Mouse (Mus musculus): Measurements from ENCODE around the gene Oas1f. TPM values are rescaled to one million over a fixed set of nuclear protein-coding genes. Genes with fewer than 3 reads are reported as not detected.

The Oas1f gene
- polyA plus RNA-seq, 1 experiment from 2014 or later: not detected

DNA sequence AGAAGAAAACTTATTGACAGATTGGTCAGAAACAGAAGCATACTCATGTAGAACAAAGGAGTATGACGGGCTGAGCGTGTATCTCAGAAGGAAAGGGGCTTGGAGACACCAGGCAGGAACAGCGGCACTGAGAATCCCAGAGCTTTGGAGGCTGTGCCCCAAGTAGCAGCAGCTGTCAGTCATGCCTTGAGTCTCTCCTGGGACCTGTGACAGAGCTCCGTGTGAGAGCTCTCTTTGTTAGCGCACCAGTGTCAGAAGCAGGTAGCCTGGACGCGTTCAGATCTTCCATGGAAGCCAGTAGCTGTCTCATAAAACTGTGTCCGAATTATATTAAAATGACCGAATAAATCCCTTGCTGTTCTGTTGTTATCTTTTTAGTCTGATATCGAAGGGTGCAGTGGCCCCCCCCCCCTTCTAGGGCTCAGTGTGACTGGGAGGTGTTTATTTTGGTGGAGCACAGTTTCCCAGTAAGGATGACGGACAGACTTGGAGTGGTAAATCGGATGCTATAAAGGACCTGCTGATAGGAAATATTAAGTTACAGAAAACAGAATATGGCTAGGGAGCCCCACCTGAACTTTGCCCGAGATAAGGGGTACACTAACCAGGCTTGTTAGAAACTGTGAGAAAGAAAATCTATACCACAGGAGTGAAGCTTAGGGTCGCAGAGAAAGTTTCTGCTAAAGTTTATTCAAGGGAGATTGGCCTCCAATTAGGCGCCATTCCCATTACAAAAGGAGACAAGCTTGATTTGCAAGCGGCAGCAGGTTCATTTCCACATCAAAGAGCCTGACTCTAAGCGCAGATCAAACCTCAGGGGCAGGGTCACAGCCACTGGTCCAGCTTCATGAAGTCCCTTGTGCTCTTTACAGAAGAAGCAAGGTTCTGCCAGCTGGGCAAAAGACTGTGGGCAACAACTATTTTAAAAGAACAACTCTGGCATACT is 13.6 kb upstream of the Oas1f start:
- Histone ChIP-seq H3K27me3 (peaks cover 22% of the 10 kb centered on the region), H3K27ac (replicated peaks) (no peak overlapping the region), H3K4me2 (no peak overlapping the region), H3K4me3 (replicated peaks) (no peak overlapping the region), H3K9me3 (replicated peaks) (no peaks in the 10 kb centered on the region), H3K36me3 (replicated peaks) (no peaks in the 10 kb centered on the region), H3K4me1 (replicated peaks) (no peaks in the 10 kb centered on the region), H3K9ac (no peak overlapping the region)
- WGBS (ENCODE audit: insufficient replicate concordance): 10% methylated on average over 17 of the region's 17 CpGs
- ATAC-seq (ENCODE audit: insufficient read depth): no peak

DNA sequence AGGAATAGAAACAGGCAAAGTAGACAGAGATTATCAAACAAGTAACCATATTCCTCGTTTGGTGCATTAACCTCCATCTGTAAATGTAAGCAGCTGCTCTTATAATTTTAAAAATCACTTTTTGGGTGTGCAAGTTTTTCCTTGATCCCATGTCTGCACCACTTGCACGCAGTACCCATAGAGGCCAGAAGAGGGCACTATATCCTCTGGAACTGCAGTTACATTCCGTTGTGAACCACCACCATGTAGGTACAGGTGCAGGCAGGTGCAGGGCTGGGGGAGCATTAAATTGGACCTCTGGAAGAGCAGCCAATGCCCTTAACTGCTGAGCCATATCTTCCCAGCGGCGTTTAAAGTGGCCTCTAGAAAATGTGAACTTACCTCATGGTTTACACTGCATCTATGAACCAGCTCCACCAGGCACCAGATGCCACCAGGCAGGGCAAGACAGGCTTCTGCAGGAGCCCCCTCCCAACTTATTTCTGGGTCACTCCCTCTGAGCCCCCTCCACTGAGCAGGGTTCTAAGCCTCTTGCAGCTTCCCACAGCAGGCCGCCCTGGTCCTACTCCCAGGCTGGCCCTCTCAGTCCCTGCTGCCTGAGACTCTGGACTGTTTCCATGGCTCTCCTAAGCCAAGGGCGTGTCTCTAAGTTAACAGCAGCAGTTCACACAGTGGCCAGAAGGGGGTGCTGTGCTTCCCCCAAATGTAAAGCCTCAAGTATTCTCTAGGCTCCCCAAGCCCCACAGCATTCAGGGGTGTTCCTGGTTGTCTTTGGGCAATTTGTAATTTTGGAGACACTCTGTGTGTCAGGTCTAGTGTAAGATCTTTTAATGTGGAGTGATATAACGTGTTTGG is 10.2 kb upstream of the Oas1f start:
- H3K4me2 ChIP-seq: no peak overlapping the region
- 4% methylated on average over 8 of the region's 8 CpGs for WGBS (ENCODE audit: insufficient replicate concordance)

DNA sequence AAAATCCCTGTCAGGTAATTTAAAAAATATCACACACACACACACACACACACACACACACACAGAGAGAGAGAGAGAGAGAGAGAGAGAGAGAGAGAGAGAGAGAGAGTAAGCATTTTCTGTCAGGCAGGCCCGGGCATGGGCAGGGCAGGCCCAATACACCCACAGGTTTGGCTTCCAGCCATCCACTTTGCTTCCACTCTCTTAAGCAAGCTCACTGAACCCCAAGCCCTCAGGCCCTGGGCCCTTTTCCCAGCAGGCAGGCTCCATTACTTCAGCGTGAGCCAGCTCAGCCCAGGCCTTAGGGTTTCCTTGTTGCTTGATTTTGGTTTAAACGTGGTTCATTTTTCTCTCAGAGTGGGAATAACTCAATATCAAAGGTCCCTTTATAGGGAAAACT is 2.5 kb upstream of the Oas1f start:
- Histone ChIP-seq H3K27me3 (no peaks in the 10 kb centered on the region), H3K4me3 (replicated peaks) (no peak overlapping the region), H3K9me3 (replicated peaks) (no peaks in the 10 kb centered on the region), H3K4me2 (no peak overlapping the region), H3K27ac (replicated peaks) (no peak overlapping the region), H3K4me1 (replicated peaks) (no peaks in the 10 kb centered on the region), H3K36me3 (replicated peaks) (no peaks in the 10 kb centered on the region), H3K9ac (no peak overlapping the region)
- no peak for ATAC-seq (ENCODE audit: insufficient read depth)
- WGBS (ENCODE audit: insufficient replicate concordance): 59% methylated on average over 3 of the region's 3 CpGs

More for the DNA sequence above, 10.2 kb upstream of the Oas1f start:
- no peaks in the 10 kb centered on the region for H3K36me3 ChIP-seq (replicated peaks)
- ATAC-seq (ENCODE audit: insufficient read depth): no peak
- H3K4me1 ChIP-seq (replicated peaks): no peaks in the 10 kb centered on the region
- no peaks in the 10 kb centered on the region for H3K9me3 ChIP-seq (replicated peaks)
- H3K27ac ChIP-seq (replicated peaks): no peak overlapping the region
- H3K4me3 ChIP-seq (replicated peaks): no peak overlapping the region
- H3K9ac ChIP-seq: no peak overlapping the region
- peaks cover 22% of the 10 kb centered on the region for H3K27me3 ChIP-seq

DNA sequence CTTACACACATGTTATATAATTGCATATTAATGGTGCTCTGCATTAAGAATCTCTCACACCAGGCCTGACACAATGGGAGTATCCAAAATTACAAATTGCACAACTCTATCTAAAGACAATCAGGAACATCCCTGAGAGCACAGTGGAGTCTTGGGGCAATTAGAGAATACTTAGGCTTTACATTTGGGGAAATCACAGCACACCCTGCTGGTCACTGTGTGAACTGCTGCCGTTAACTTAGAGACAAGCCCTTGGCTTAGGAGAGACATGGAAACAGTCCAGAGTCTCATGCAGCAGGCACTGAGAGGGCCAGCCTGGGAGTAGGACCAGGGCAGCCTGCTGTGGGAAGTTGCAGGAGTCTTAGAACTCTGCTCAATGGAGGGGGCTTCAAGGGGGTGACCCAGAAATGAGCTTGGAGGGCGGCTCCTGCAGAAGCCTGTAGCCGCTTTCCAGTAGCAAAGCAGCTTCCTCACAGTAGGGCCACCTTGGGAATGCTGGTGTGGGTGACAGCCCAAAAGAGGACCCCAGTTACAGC is 2.5 kb downstream of the Oas1f start:
- no peaks in the 10 kb centered on the region for H3K36me3 ChIP-seq (replicated peaks)
- no peak overlapping the region for H3K27ac ChIP-seq (replicated peaks)
- H3K4me3 ChIP-seq (replicated peaks): no peak overlapping the region
- 42% methylated on average over 3 of the region's 3 CpGs for WGBS (ENCODE audit: insufficient replicate concordance)
- no peaks in the 10 kb centered on the region for H3K9me3 ChIP-seq (replicated peaks)
- no peak overlapping the region for H3K4me2 ChIP-seq
- H3K4me1 ChIP-seq (replicated peaks): no peaks in the 10 kb centered on the region
- H3K27me3 ChIP-seq: no peaks in the 10 kb centered on the region
- no peak overlapping the region for H3K9ac ChIP-seq
- ATAC-seq (ENCODE audit: insufficient read depth): no peak

DNA sequence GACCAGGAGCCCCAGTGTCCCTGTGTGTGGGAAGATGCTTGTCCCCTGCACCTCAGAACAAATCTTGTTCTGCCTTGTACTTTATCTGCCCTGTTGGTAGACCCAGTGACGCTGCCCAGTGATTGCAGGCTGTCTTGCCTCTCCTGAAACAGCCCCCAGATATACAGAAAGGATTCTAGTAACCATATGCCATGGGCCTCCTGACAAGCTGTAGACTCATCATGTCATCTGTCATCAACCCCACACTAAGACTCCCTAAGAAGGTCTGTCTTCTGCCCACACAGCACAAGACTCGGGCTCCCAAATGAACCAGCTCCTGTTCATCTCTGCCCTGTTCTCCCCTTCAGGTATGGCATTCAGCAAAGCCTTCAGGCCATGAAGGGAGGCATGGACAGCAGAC is 12.1 kb downstream of the Oas1f start:
- no peak overlapping the region for H3K4me3 ChIP-seq (replicated peaks)
- H3K9me3 ChIP-seq (replicated peaks): no peaks in the 10 kb centered on the region
- no peaks in the 10 kb centered on the region for H3K4me1 ChIP-seq (replicated peaks)
- H3K27ac ChIP-seq (replicated peaks): no peak overlapping the region
- WGBS (ENCODE audit: insufficient replicate concordance): 56% methylated on average over 2 of the region's 2 CpGs
- no peaks in the 10 kb centered on the region for H3K27me3 ChIP-seq
- no peaks in the 10 kb centered on the region for H3K36me3 ChIP-seq (replicated peaks)
- H3K4me2 ChIP-seq: no peak overlapping the region
- no peak for ATAC-seq (ENCODE audit: insufficient read depth)
- H3K9ac ChIP-seq: no peak overlapping the region

DNA sequence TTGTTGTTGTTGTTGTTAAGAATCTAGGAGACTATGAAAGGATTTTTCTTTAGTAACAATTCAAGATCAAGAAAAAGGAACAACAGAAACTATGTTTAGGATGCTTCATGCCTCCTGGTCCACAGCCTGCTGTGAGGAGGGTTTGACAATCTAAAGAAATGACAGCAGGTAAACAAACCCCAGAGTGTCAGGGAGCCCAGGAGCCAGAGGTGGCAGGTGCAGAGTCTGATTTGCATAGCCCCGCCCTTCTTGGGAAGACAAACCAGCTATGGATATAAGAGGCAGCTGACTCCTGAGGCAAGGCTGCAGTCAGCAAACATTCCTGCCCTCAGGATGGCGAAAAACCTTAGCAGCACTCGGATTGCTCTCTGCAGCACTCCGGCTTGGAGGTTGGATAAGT is 14.0 kb downstream of the Oas1f start, which contains the start of gene Oas1h:
TSS of gene Oas1h (plus strand) at position 301 of the 400 bp plus-strand sequence.
- ATAC-seq (ENCODE audit: insufficient read depth): no peak
- 38% methylated on average over 4 of the region's 4 CpGs for WGBS (ENCODE audit: insufficient replicate concordance)

DNA sequence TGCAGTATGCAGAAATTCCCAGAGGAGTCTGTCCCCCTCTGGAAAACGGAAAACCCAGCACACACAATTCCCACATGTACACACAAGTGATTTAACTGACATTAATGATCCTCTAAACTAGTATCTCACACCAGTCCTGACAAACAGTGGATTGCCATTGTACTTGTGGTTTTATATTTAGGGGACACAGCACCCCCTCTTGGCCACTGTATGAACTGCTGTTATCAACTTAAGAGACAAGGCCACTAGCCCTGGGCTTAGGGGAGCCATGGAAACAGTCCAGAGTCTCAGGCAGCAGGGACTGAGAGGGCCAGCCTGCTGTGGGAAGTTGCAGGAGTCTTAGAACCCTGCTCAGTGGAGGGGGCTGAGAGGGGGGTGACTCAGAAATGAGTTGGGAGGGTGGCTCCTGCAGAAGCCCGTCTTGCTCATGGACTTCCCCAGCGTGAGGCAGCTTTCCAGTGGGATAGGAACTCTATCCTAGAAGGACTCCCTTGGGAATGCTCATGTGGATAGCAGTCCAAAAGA is 18.2 kb downstream of the Oas1f start:
- no peak overlapping the region for H3K27ac ChIP-seq (replicated peaks)
- 51% methylated on average over 3 of the region's 3 CpGs for WGBS (ENCODE audit: insufficient replicate concordance)
- no peak overlapping the region for H3K4me3 ChIP-seq (replicated peaks)
- no peaks in the 10 kb centered on the region for H3K27me3 ChIP-seq
- no peak overlapping the region for H3K9ac ChIP-seq
- no peaks in the 10 kb centered on the region for H3K9me3 ChIP-seq (replicated peaks)
- no peak overlapping the region for H3K4me2 ChIP-seq
- no peaks in the 10 kb centered on the region for H3K4me1 ChIP-seq (replicated peaks)
- ATAC-seq (ENCODE audit: insufficient read depth): no peak
- H3K36me3 ChIP-seq (replicated peaks): no peaks in the 10 kb centered on the region

More for the DNA sequence above, 14.0 kb downstream of the Oas1f start, which contains the start of gene Oas1h:
- H3K9ac ChIP-seq: no peak within 1 kb of the TSS
- no peaks in the 10 kb centered on the region for H3K4me1 ChIP-seq (replicated peaks)
- H3K27ac ChIP-seq (replicated peaks): no peak within 1 kb of the TSS
- no peak within 1 kb of the TSS for H3K4me2 ChIP-seq
- no peaks in the 10 kb centered on the region for H3K27me3 ChIP-seq
- H3K9me3 ChIP-seq (replicated peaks): no peaks in the 10 kb centered on the region
- no peaks in the 10 kb centered on the region for H3K36me3 ChIP-seq (replicated peaks)
- H3K4me3 ChIP-seq (replicated peaks): no peak within 1 kb of the TSS

DNA sequence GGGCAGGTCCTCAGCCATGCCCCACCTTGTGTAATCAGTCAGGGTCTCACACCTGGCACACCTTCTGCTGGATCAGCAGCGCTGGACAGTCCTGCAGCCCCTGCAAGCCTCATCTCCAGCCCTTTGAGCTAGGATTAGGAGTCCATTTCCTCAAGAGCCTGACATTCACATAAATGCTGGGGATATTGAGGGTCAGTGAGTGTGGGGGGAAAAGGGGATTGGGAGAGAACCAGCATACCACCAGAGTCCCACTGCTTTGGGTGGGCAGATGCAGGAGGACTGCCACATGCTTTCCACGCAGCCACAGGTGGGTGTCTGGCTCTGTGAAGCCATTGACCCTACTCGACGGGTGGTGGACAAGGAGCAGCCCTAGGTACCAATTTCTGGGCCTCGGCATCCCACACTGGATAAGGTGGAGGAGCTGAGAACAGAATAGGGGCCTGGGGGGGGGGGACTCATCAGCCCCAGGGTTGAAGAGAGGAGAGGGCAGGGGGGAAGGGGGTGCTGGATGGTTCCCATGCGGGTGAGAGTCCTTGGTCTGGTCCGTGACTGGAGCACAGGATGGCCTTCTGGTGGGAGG is 22.4 kb downstream of the Oas1f start:
- H3K4me1 ChIP-seq (replicated peaks): no peaks in the 10 kb centered on the region
- H3K9ac ChIP-seq: no peak overlapping the region
- H3K4me3 ChIP-seq (replicated peaks): no peak overlapping the region
- no peak for ATAC-seq (ENCODE audit: insufficient read depth)
- WGBS (ENCODE audit: insufficient replicate concordance): 56% methylated on average over 7 of the region's 7 CpGs
- no peaks in the 10 kb centered on the region for H3K9me3 ChIP-seq (replicated peaks)
- no peaks in the 10 kb centered on the region for H3K36me3 ChIP-seq (replicated peaks)
- no peak overlapping the region for H3K4me2 ChIP-seq
- no peaks in the 10 kb centered on the region for H3K27me3 ChIP-seq
- H3K27ac ChIP-seq (replicated peaks): no peak overlapping the region

DNA sequence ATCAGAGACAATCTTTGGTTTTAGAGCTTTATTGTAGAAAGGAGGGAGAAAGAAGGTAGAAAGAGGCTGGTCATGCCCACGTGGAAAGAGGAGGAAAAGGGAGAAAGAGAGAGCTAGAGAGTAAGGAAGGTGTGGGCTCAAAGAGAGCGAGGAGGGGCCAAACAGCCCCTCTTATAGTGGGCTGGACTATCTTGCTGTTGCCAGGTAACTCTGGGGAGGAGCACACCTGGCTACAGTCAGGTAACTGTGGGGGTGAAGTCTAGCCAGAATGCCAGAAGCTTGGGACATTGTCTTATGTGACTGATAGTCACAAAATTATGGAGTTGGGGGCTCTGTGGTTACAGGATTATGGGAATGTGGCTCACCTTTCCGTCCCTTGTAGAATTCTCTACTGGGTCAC is 22.9 kb downstream of the Oas1f start:
- WGBS (ENCODE audit: insufficient replicate concordance): 31% methylated on average over 3 of the region's 3 CpGs

DNA sequence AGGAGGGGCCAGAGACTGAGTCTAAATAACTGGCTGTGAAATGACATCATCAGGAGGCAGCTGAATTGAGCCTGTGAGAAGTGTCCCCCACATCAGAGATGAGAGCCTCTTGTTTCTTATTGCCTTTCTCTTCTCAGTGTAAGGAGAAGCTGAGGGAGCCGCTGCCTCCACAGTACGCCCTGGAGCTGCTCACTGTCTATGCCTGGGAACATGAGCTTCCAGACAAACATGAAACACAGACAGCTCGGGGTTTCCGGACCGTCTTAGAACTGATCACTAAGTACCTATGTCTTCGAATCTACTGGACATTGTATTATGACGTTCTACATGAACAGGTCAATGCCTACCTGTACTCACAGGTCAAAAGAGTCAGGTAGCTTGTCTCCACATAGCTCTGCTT is 23.6 kb downstream of the Oas1f start:
- no peak for ATAC-seq (ENCODE audit: insufficient read depth)
- no peak overlapping the region for H3K9ac ChIP-seq

More for the DNA sequence above, 22.9 kb downstream of the Oas1f start:
- Histone ChIP-seq H3K4me3 (replicated peaks) (no peak overlapping the region), H3K36me3 (replicated peaks) (no peaks in the 10 kb centered on the region), H3K9ac (no peak overlapping the region), H3K27me3 (no peaks in the 10 kb centered on the region), H3K4me2 (no peak overlapping the region), H3K9me3 (replicated peaks) (no peaks in the 10 kb centered on the region), H3K27ac (replicated peaks) (no peak overlapping the region), H3K4me1 (replicated peaks) (no peaks in the 10 kb centered on the region)
- ATAC-seq (ENCODE audit: insufficient read depth): no peak

More for the DNA sequence above, 23.6 kb downstream of the Oas1f start:
- no peaks in the 10 kb centered on the region for H3K9me3 ChIP-seq (replicated peaks)
- H3K4me1 ChIP-seq (replicated peaks): no peaks in the 10 kb centered on the region
- H3K4me2 ChIP-seq: no peak overlapping the region
- H3K27ac ChIP-seq (replicated peaks): no peak overlapping the region
- H3K4me3 ChIP-seq (replicated peaks): no peak overlapping the region
- H3K36me3 ChIP-seq (replicated peaks): no peaks in the 10 kb centered on the region
- H3K27me3 ChIP-seq: no peaks in the 10 kb centered on the region
- WGBS (ENCODE audit: insufficient replicate concordance): 65% methylated on average over 7 of the region's 7 CpGs

Data from liver, embryonic 15.5 days (tissue).